ENCODE assay signal across 14 mouse cellular contexts in the genomic region with DNA sequence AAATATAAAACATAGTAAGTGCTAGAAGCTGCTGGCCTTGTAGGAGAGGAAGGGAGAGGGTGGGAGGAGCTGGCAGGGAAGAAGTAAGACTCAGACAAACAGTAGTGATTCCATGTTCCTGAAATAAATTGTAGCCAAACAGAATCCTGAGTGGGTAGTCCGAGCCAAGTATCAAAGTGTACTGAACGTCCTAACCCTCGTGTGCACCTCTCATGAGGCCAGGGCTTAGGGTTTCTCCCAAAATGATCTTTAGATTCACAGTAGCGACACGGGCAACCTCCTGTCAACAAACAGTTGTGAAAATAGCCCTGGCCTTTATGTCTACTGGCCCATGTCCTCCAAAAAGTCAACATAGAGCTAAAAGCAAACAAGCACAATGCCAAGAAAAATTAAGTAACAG. TPM values are rescaled to one million over a fixed set of nuclear protein-coding genes. Genes with fewer than 3 reads are reported as not detected.
DNase-seq lines count a peak whose midpoint lies in the region; ATAC-seq and TF ChIP-seq lines count a peak whose summit lies in the region.
"Had no signal": no experiment of that assay in that cellular context is flagged by ENCODE, and none has a peak within 500 bp of the region (broad histone marks: within the 10 kb centered on the region; RNA-seq: fewer than 3 reads in every experiment).

No protein-coding gene starts in this region.

- no peak for TF ChIP-seq CTCF in testis, adult 2 months (IDR thresholded peaks at IDR 0.05; ENCODE audit: control insufficient read depth, insufficient read depth, insufficient replicate concordance, low read depth, low read length)

- no peaks in the 10 kb centered on the region for H3K36me3 ChIP-seq in testis, adult 2 months (ENCODE audit: control insufficient read depth, insufficient read depth, low read length)
- no peaks in the 10 kb centered on the region for H3K36me3 ChIP-seq in intestine, embryonic 15.5 days
- H3K36me3 ChIP-seq: limb, embryonic 15.5 days; neural tube, embryonic 13.5 days; stomach, embryonic 15.5 days had no signal

- H3K9me3 ChIP-seq in intestine, embryonic 15.5 days, result no peaks in the 10 kb centered on the region
- H3K9me3 ChIP-seq: limb, embryonic 15.5 days; neural tube, embryonic 13.5 days; stomach, embryonic 15.5 days had no signal

- WGBS in intestine, embryonic 15.5 days, result 71% methylated on average over 5 of the region's 5 CpGs

- no peak overlapping the region for H3K4me3 ChIP-seq in testis, adult 2 months (ENCODE audit: control insufficient read depth, low read depth, low read length)
- no peak overlapping the region for H3K4me3 ChIP-seq in intestine, embryonic 15.5 days (replicated peaks)
- H3K4me3 ChIP-seq: limb, embryonic 15.5 days; neural tube, embryonic 13.5 days; stomach, embryonic 15.5 days had no signal

- ATAC-seq in intestine, embryonic 15.5 days, result no peak

- intact Hi-C loops in heart, postnatal 36 days (cut with DNase I), result no loop called here

- no peak for TF ChIP-seq POLR2A in testis, adult 2 months (IDR thresholded peaks at IDR 0.05; ENCODE audit: control insufficient read depth, low read depth, low read length)

- H3K27ac ChIP-seq in testis, adult 2 months (ENCODE audit: control insufficient read depth, insufficient read depth, low read depth, low read length), result peak overlapping the region; percentile 25; the same call in 1 of the 2 replicates
- H3K27ac ChIP-seq in intestine, embryonic 15.5 days, result no peak overlapping the region
- H3K27ac ChIP-seq: limb, embryonic 15.5 days; neural tube, embryonic 13.5 days; stomach, embryonic 15.5 days had no signal

- no peak overlapping the region for H3K9ac ChIP-seq in intestine, embryonic 15.5 days
- H3K9ac ChIP-seq: limb, embryonic 15.5 days; neural tube, embryonic 13.5 days; stomach, embryonic 15.5 days had no signal

- DNase-seq in kidney, adult 11 months, result peak; percentile 29
- no peak for DNase-seq in kidney, postnatal 4 days
- DNase-seq in testis, postnatal 10 days (ENCODE audit: low spot score), result no peak
- peak; percentile 34 to 57 for DNase-seq in heart, postnatal 36 days
- no peak for DNase-seq in left cerebral cortex, adult 9 months (ENCODE audit: low spot score in 2 of 2)
- DNase-seq in cerebellum, adult 11 months, result no peak
- DNase-seq: midbrain, embryonic 14.5 days; right cerebral cortex, postnatal 25 days had no signal

- H3K4me2 ChIP-seq in intestine, embryonic 15.5 days (replicated peaks), result no peak overlapping the region
- H3K4me2 ChIP-seq: limb, embryonic 15.5 days; neural tube, embryonic 13.5 days; stomach, embryonic 15.5 days had no signal

- H3K4me1 ChIP-seq in testis, adult 2 months (ENCODE audit: control insufficient read depth, insufficient read depth, low read length), result no peaks in the 10 kb centered on the region
- H3K4me1 ChIP-seq in intestine, embryonic 15.5 days (replicated peaks), result no peaks in the 10 kb centered on the region
- H3K4me1 ChIP-seq: limb, embryonic 15.5 days; neural tube, embryonic 13.5 days; stomach, embryonic 15.5 days had no signal

- H3K27me3 ChIP-seq in testis, adult 2 months (ENCODE audit: control insufficient read depth, insufficient read depth, low read length), result no peaks in the 10 kb centered on the region
- H3K27me3 ChIP-seq in intestine, embryonic 15.5 days (replicated peaks), result no peaks in the 10 kb centered on the region
- H3K27me3 ChIP-seq: limb, embryonic 15.5 days; neural tube, embryonic 13.5 days; stomach, embryonic 15.5 days had no signal

RNA-seq across cellular contexts. Expression of a gene that starts 54.3 kb away (rescaled TPM):
- polyA plus RNA-seq in testis, adult 2 months (2012; rRNA removed), result 2.2 TPM in 2 replicates
- total RNA-seq in heart, postnatal 36 days (2021), result under 1 TPM; 0.39 to 0.84 TPM
- not detected in 2 replicates for polyA plus RNA-seq in intestine, embryonic 15.5 days (2015; fragmentation: Nextera tagmentation; extraction: Ambion mirVana)
- total RNA-seq: layer of hippocampus, postnatal 10 days had no signal
- polyA plus RNA-seq: limb, embryonic 15.5 days had no signal

Comparison
In these comparisons a context has a peak if more than half of its experiments do, and no peak if none do; other contexts are left out.
1. DNase-seq: peak in kidney, adult 11 months (single experiment) and heart, postnatal 36 days (2 of 2); none in kidney, postnatal 4 days (0 of 2), testis, postnatal 10 days (single experiment), left cerebral cortex, adult 9 months (0 of 2) and cerebellum, adult 11 months (single experiment).